Comparison of ENCODE assay signal across 8 mouse cellular contexts in the genomic region with DNA sequence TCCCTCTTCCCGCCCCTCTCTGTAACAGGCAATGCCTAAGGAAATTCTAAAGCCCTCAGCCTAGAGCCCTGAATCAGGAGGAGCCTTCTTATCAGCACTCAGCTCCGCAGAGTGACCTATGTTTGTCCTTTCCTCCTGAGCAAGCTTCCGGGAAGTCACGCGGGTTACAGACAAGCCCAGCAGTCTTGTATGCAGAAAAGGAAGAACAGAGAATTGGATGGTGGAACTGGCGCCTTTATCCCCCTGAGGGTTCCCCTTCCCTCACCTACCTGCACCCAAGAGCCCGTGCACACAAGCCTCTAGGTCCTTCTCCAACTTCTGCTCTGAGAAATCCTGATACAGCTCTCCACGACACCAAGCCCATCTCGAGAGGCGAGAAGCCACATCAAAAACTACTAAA. TPM values are rescaled to one million over a fixed set of nuclear protein-coding genes. Genes with fewer than 3 reads are reported as not detected.
DNase-seq lines count a peak whose midpoint lies in the region; ATAC-seq and TF ChIP-seq lines count a peak whose summit lies in the region.

No protein-coding gene starts in this region.

- no peaks in the 10 kb centered on the region for H3K27me3 ChIP-seq in heart, adult 2 months (ENCODE audit: control insufficient read depth, insufficient read depth, low read length)
- H3K27me3 ChIP-seq in intestine, postnatal 0 days (replicated peaks; ENCODE audit: control insufficient read depth, insufficient read depth, low read length) = no peaks in the 10 kb centered on the region

- H3K79me2 ChIP-seq in heart, adult 2 months (replicated peaks; ENCODE audit: control insufficient read depth, insufficient read depth, low read length) = no peaks in the 10 kb centered on the region

- peak overlapping the region; percentile 20 for H3K4me3 ChIP-seq in heart, adult 2 months
- H3K4me3 ChIP-seq in intestine, postnatal 0 days (ENCODE audit: low read depth, low read length) = no peak overlapping the region

- H3K9ac ChIP-seq in heart, adult 2 months (ENCODE audit: low read depth, low read length) = no peak overlapping the region
- H3K9ac ChIP-seq in intestine, postnatal 0 days (ENCODE audit: low read depth, low read length) = peak overlapping the region; percentile 28; the same call in 1 of the 2 replicates

- no peak for TF ChIP-seq CTCF in heart, adult 2 months (IDR thresholded peaks at IDR 0.05)
- TF ChIP-seq CTCF in intestine, postnatal 0 days (IDR thresholded peaks at IDR 0.05; ENCODE audit: low read depth) = no peak

- DNase-seq in heart, adult 2 months = peak in 1 of 2 experiments; percentile 55
- DNase-seq in heart, postnatal 4 days = no peak
- DNase-seq in thymus, postnatal 0 days (ENCODE audit: low spot score) = peak; percentile 21
- no peak for DNase-seq in thymus, postnatal 25 days
- peak; percentile 72 for DNase-seq in yolk sac, embryonic 10.5 days (ENCODE audit: low spot score)
- DNase-seq in adrenal gland, postnatal 14 days = no peak
- DNase-seq in layer of hippocampus, adult 9-11 months = no peak

- H3K4me1 ChIP-seq in heart, adult 2 months (ENCODE audit: control insufficient read depth, insufficient read depth, low read length) = peaks cover 16% of the 10 kb centered on the region
- H3K4me1 ChIP-seq in intestine, postnatal 0 days (replicated peaks; ENCODE audit: control insufficient read depth, insufficient read depth, low read length) = peaks cover 10% of the 10 kb centered on the region

- H3K27ac ChIP-seq in heart, adult 2 months = peak overlapping the region; percentile 71
- H3K27ac ChIP-seq in intestine, postnatal 0 days (ENCODE audit: low read depth, low read length) = peak overlapping the region; percentile 75

- WGBS in heart, adult 2 months = 11% methylated on average over 9 of the region's 10 CpGs
- 42% methylated on average over 9 of the region's 10 CpGs for WGBS in intestine, postnatal 0 days

- intact Hi-C loops in heart, adult 2 months (cut with DNase I) = loop anchor here (10.0 kb wide), 1 partner anchor 856 kb away; no protein-coding TSS in a partner anchor

- peaks cover 2% of the 10 kb centered on the region; the same call in 1 of the 2 replicates for H3K36me3 ChIP-seq in heart, adult 2 months (ENCODE audit: control insufficient read depth, insufficient read depth, low read length)
- 0 out of 2 replicates have a peak, but pooled peaks cover 3% of the 10 kb centered on the region for H3K36me3 ChIP-seq in intestine, postnatal 0 days (ENCODE audit: control insufficient read depth, insufficient read depth)

- peak overlapping the region; percentile 46 for H3K4me2 ChIP-seq in intestine, postnatal 0 days (replicated peaks; ENCODE audit: low read depth)

- ATAC-seq in intestine, postnatal 0 days = no peak

- H3K9me3 ChIP-seq in intestine, postnatal 0 days (ENCODE audit: control insufficient read depth) = no peaks in the 10 kb centered on the region

- 0 out of 2 replicates have a peak, but pooled peaks have one; percentile 37 for TF ChIP-seq EP300 in heart, adult 2 months (IDR thresholded peaks at IDR 0.05; ENCODE audit: insufficient read depth, low read depth, low read length)

- TF ChIP-seq POLR2A in heart, adult 2 months (IDR thresholded peaks at IDR 0.05; ENCODE audit: insufficient read depth, low read depth, low read length) = no peak

RNA-seq across cellular contexts. Expression of a gene that starts 4.0 kb away (rescaled TPM):
- 1,000 to 10,000 TPM in 1 of 2 experiments, 100 to 1,000 TPM in 1; 956 to 1,224 TPM for total RNA-seq in heart, adult 2 months (2021)
- polyA plus RNA-seq in heart, adult 2 months (2012; rRNA removed) = 575 and 746 TPM in 2 replicates
- total RNA-seq in heart, postnatal 4 days (2021) = 100 to 1,000 TPM; 341 to 353 TPM
- polyA plus RNA-seq in thymus, postnatal 0 days (2015; fragmentation: Nextera tagmentation; extraction: Ambion mirVana) = 62.8 and 63.2 TPM in 2 replicates
- polyA plus RNA-seq in intestine, postnatal 0 days (2015; fragmentation: Nextera tagmentation; extraction: Ambion mirVana) = 82.3 and 85.0 TPM in 2 replicates
- total RNA-seq in adrenal gland, postnatal 14 days (2021) = 184 and 213 TPM in 2 replicates

Comparison
In these comparisons a context has a peak if more than half of its experiments do, and no peak if none do; other contexts are left out.
1. DNase-seq: peak in thymus, postnatal 0 days (single experiment) and yolk sac, embryonic 10.5 days (single experiment); none in heart, postnatal 4 days (single experiment), thymus, postnatal 25 days (single experiment), adrenal gland, postnatal 14 days (single experiment) and layer of hippocampus, adult 9-11 months (single experiment).